Mouse (Mus musculus) embryonic facial prominence, embryonic 10.5 days (tissue): ENCODE measurements at regions not wholly inside any gene's neighbourhood (a gene's known extent, or its start where the extent isn't known, plus 50 kb on each side); places are given as distances from the start of the nearest gene placed in this dataset.
"Not testable (repeated sequence)": the region's sequence is repeated elsewhere in the genome, so short reads cannot be mapped to it uniquely, and the experiment has no call there.

Source experiments
- DNase-seq: peaks from one replicate; pipeline ENCODE4 v3.0.0-alpha.2; 2017; ENCODE audit warnings: low spot score
- H3K27ac ChIP-seq: fragments of 300-500 bp; sonication (generic); replicated peaks from 2 replicates; pipeline ENCODE4 v1.5.1; 2016; ENCODE audit warnings: mild to moderate bottlenecking
- H3K27me3 ChIP-seq: fragments of 300-500 bp; sonication (generic); replicated peaks from 2 replicates; pipeline ENCODE4 v1.6.1; 2016; ENCODE audit warnings: low read depth, mild to moderate bottlenecking; ENCODE audit not compliant: poor library complexity, severe bottlenecking
- H3K36me3 ChIP-seq: fragments of 300-500 bp; sonication (generic); replicated peaks from 2 replicates; pipeline ENCODE4 v1.6.1; 2016; ENCODE audit warnings: mild to moderate bottlenecking, moderate library complexity
- H3K4me1 ChIP-seq: fragments of 300-500 bp; sonication (generic); 2 replicates; pipeline ENCODE4 v1.6.1; 2016
- H3K4me3 ChIP-seq: fragments of 300-500 bp; sonication (generic); 2 replicates; pipeline ENCODE4 v1.5.1; 2016; ENCODE audit warnings: mild to moderate bottlenecking, moderate library complexity
- H3K9me3 ChIP-seq: fragments of 300-500 bp; sonication (generic); 2 replicates; pipeline ENCODE4 v1.6.1; 2016; ENCODE audit warnings: mild to moderate bottlenecking
- WGBS: fragments of 180-500 bp; shearing (Covaris S2); methylation state at CpG from one replicate; pipeline ENCODE4 v1.1.7; 2016; 5-methylcytosine and 5-hydroxymethylcytosine counted together

DNA sequence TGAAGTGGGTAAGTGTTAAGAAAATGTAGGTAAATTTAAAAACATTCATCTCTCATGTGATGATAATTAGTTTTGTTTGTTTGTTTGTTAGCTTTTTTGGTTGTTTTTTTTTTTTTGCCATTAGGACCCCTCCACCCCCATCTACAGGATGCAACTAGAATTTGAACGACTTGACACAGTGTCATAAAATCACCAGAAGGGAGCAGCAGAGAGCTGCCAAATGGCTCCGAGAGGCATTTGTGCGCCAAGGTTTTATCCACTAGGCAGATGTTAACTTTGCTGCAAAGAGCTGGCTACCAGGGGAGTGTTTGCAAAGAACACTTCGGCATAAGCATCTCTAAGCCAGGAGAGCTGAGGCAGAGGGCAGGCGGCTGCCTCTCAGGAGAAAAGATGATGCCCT, 72.7 kb upstream of the Acpp start:
- Histone ChIP-seq H3K4me1 (peaks cover 19% of the 10 kb centered on the region), H3K9me3 (no peaks in the 10 kb centered on the region), H3K27ac (no peak overlapping the region), H3K4me3 (0 out of 2 replicates have a peak overlapping the region, but pooled peaks have one; percentile 8), H3K27me3 (no peaks in the 10 kb centered on the region), H3K36me3 (no peaks in the 10 kb centered on the region)
- whole genome bisulfite sequencing, result 4% methylated on average over 5 of the region's 5 CpGs
- peak; percentile 66 for DNase-seq

GRCm38 (mm10) chr9:104409381-104409780, 71.8 kb upstream of the Acpp start:
- DNase-seq, result peak; percentile 20
- 19% methylated on average over 12 of the region's 12 CpGs for WGBS
- H3K36me3 ChIP-seq, result no peaks in the 10 kb centered on the region

GRCm38 (mm10) chr9:104408571-104409294, 71.2 kb upstream of the Acpp start:
- H3K36me3 ChIP-seq, result no peaks in the 10 kb centered on the region
- H3K4me3 ChIP-seq, result peak overlapping the region; percentile 61
- H3K27me3 ChIP-seq, result no peaks in the 10 kb centered on the region
- no peak overlapping the region for H3K27ac ChIP-seq
- DNase-seq, result peak; percentile 75
- WGBS, result 15% methylated on average over 21 of the region's 21 CpGs
- no peaks in the 10 kb centered on the region for H3K9me3 ChIP-seq
- H3K4me1 ChIP-seq, result peaks cover 19% of the 10 kb centered on the region

More at GRCm38 (mm10) chr9:104409381-104409780, 71.8 kb upstream of the Acpp start:
- Histone ChIP-seq H3K27me3 (no peaks in the 10 kb centered on the region), H3K4me1 (peaks cover 19% of the 10 kb centered on the region), H3K4me3 (peak overlapping the region; percentile 61), H3K9me3 (no peaks in the 10 kb centered on the region), H3K27ac (no peak overlapping the region)

DNA sequence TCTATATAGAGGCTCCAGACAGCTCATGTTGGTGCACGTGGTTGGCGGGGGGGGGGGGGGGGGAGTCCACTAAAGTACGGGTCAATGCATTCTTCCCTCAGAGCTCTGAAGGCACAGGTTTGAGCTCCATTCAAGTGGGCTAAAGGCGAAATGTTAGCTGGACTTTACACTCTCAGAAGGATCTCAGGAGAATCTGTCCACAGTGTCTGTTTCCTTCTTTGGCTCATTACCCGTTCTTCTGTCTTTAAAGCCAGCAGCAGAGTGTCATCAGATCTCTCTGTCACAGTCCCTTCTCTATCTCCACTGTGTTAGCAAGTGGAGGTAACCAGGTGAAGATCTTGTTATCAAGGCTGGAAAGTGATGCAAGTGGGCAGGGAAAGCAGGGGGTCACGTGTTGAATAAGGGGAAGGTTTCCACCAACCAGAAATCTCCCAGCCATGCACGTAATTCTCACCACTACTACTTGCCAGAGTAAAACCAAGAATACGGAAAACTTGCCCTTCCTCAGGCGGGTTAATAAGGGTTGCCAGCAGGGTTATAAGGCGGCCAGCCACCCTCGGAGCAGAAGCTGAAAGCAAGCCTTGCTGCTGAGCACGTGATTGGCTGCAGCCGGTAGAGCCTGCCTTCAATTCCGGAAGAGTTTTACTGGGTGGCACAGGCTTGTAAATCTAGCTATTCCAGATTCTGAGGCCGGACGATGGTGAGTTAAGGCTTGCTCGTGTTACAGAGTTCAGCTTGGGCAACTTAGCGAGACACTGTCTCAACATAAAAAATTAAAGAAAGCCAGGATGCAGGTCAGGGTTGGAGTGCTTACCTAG, 70.2 kb upstream of the Acpp start:
- no peak overlapping the region for H3K27ac ChIP-seq
- DNase-seq, result peak; percentile 58
- 22% methylated on average over 18 of the region's 18 CpGs for WGBS
- no peaks in the 10 kb centered on the region for H3K36me3 ChIP-seq
- H3K27me3 ChIP-seq, result no peaks in the 10 kb centered on the region
- H3K4me3 ChIP-seq, result peak overlapping the region; percentile 61
- H3K9me3 ChIP-seq, result no peaks in the 10 kb centered on the region
- peaks cover 19% of the 10 kb centered on the region for H3K4me1 ChIP-seq

GRCm38 (mm10) chr9:104407011-104407410, 69.5 kb upstream of the Acpp start:
- H3K4me3 ChIP-seq, result no peak overlapping the region
- 70% methylated on average over 2 of the region's 2 CpGs for WGBS
- H3K36me3 ChIP-seq, result no peaks in the 10 kb centered on the region
- peaks cover 19% of the 10 kb centered on the region for H3K4me1 ChIP-seq
- no peaks in the 10 kb centered on the region for H3K27me3 ChIP-seq
- no peak overlapping the region for H3K27ac ChIP-seq
- DNase-seq, result no peak
- H3K9me3 ChIP-seq, result no peaks in the 10 kb centered on the region

- 77% methylated on average over 7 of the region's 7 CpGs for WGBS
- peaks cover 19% of the 10 kb centered on the region for H3K4me1 ChIP-seq
- DNase-seq, result no peak
- no peaks in the 10 kb centered on the region for H3K9me3 ChIP-seq
- no peak overlapping the region for H3K27ac ChIP-seq
- H3K27me3 ChIP-seq, result no peaks in the 10 kb centered on the region
- no peaks in the 10 kb centered on the region for H3K36me3 ChIP-seq
- no peak overlapping the region for H3K4me3 ChIP-seq
Observed at GRCm38 (mm10) chr9:104406491-104406890, 68.9 kb upstream of the Acpp start.

DNA sequence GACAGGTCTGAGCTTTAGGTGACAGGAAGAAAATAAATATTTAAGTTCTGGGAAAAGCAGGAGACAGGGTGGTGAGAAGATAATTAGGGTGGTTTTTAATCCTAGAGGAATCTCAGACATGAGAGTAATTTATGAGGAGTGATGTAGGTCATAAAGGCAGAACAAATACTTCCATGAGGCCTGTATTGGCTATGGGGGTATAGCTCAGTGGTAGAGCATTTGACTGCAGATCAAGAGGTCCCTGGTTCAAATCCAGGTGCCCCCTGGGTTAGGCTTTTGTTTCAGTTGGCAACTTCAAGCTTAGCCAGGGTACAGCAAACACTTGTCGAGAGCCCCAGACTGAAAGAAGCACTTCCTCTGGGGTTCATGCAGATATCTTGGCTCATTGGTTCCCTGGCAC, 66.3 kb upstream of the Acpp start:
- no peaks in the 10 kb centered on the region for H3K36me3 ChIP-seq
- no peaks in the 10 kb centered on the region for H3K27me3 ChIP-seq
- H3K4me1 ChIP-seq, result 0 out of 2 replicates have a peak, but pooled peaks cover 10% of the 10 kb centered on the region
- WGBS, result 50% methylated on average over 1 of the region's 1 CpGs
- H3K4me3 ChIP-seq, result no peak overlapping the region
- H3K27ac ChIP-seq, result no peak overlapping the region
- no peaks in the 10 kb centered on the region for H3K9me3 ChIP-seq
- no peak for DNase-seq

GRCm38 (mm10) chr9:104401673-104402072, 64.1 kb upstream of the Acpp start:
- no peak overlapping the region for H3K27ac ChIP-seq
- no peaks in the 10 kb centered on the region for H3K27me3 ChIP-seq
- no peak overlapping the region for H3K4me3 ChIP-seq
- H3K9me3 ChIP-seq, result no peaks in the 10 kb centered on the region
- 79% methylated on average over 4 of the region's 4 CpGs for WGBS
- H3K4me1 ChIP-seq, result no peaks in the 10 kb centered on the region
- no peaks in the 10 kb centered on the region for H3K36me3 ChIP-seq
- DNase-seq, result no peak

- H3K9me3 ChIP-seq, result no peaks in the 10 kb centered on the region
- no peaks in the 10 kb centered on the region for H3K36me3 ChIP-seq
- H3K4me1 ChIP-seq, result no peaks in the 10 kb centered on the region
- no peak overlapping the region for H3K27ac ChIP-seq
- no peak for DNase-seq
- no peaks in the 10 kb centered on the region for H3K27me3 ChIP-seq
- WGBS, result 80% methylated on average over 1 of the region's 1 CpGs
- no peak overlapping the region for H3K4me3 ChIP-seq
Observed at GRCm38 (mm10) chr9:104399927-104400326, 62.4 kb upstream of the Acpp start.

GRCm38 (mm10) chr9:104398484-104398883, 60.9 kb upstream of the Acpp start:
- not testable (repeated sequence) for H3K4me1 ChIP-seq, H3K27me3 ChIP-seq, H3K9me3 ChIP-seq, H3K36me3 ChIP-seq, DNase-seq, H3K4me3 ChIP-seq, H3K27ac ChIP-seq
- WGBS, result 81% methylated on average over 4 of the region's 4 CpGs

DNA sequence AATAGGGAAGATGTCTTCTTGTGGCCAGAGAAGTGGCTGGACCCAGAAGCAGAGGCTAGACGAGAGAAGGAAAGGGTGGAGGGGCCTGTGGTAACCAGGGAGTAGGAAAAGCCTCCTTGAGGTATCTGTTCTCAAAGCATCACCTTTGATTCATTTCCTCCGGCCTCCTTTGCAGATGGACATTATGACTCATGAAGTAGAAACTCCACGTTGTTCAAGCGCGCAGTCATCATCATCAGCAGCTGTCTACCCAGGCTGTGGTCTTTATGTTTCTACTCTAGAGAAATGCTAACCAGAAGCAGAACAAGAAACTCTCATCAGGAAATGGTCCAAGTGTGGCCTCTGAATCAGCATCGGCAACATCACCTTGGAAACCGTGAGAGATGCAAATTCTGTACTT, 50.3 kb upstream of the Acpp start:
- WGBS, result 91% methylated on average over 7 of the region's 7 CpGs
- no peak overlapping the region for H3K4me3 ChIP-seq
- no peak for DNase-seq

More for the DNA sequence above, 50.3 kb upstream of the Acpp start:
- Histone ChIP-seq H3K27ac (no peak overlapping the region), H3K9me3 (no peaks in the 10 kb centered on the region), H3K4me1 (no peaks in the 10 kb centered on the region), H3K36me3 (no peaks in the 10 kb centered on the region), H3K27me3 (no peaks in the 10 kb centered on the region)
